ENCODE assay signal across 25 mouse cellular contexts in the genomic region with DNA sequence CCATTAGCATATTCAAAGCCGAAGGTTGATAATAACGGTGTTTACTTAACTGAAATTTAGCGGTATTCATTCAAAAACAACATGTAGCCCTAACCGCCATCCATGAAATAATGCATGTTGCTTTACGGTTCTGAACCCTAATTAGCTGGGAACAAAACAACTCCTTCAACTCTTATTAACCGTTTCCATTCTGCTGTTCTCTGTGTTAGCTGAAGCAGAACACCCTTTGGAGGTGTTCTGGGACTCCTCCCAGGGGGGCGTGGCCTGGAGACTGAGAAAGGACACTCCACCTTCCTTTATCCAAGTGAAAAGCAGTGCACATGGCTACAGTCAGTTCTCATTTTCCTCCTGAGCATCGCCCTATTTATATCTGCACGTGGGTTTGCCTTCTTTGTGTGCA.
"Had no signal": no experiment of that assay in that cellular context is flagged by ENCODE, and none has a peak within 500 bp of the region (broad histone marks: within the 10 kb centered on the region; RNA-seq: fewer than 3 reads in every experiment).

No protein-coding gene starts in this region.

- H3K9me3 ChIP-seq: kidney, embryonic 15.5 days; limb, embryonic 10.5 days; limb, embryonic 13.5 days; liver, embryonic 12.5 days; liver, embryonic 15.5 days; lung, embryonic 15.5 days; midbrain, embryonic 10.5 days; midbrain, embryonic 13.5 days; neural tube, embryonic 13.5 days had no signal

- H3K4me3 ChIP-seq: kidney, embryonic 15.5 days; limb, embryonic 10.5 days; limb, embryonic 13.5 days; liver, embryonic 12.5 days; liver, embryonic 15.5 days; lung, embryonic 15.5 days; megakaryocyte, embryonic 14.5 days; midbrain, embryonic 10.5 days; midbrain, embryonic 13.5 days; myocyte; neural tube, embryonic 13.5 days had no signal

- H3K4me2 ChIP-seq: kidney, embryonic 15.5 days; limb, embryonic 13.5 days; liver, embryonic 12.5 days; liver, embryonic 15.5 days; lung, embryonic 15.5 days; midbrain, embryonic 13.5 days; neural tube, embryonic 13.5 days had no signal

- H3K9ac ChIP-seq: kidney, embryonic 15.5 days; limb, embryonic 13.5 days; liver, embryonic 12.5 days; liver, embryonic 15.5 days; lung, embryonic 15.5 days; midbrain, embryonic 13.5 days; neural tube, embryonic 13.5 days had no signal

- H3K36me3 ChIP-seq: kidney, embryonic 15.5 days; limb, embryonic 10.5 days; limb, embryonic 13.5 days; liver, embryonic 12.5 days; liver, embryonic 15.5 days; lung, embryonic 15.5 days; midbrain, embryonic 10.5 days; midbrain, embryonic 13.5 days; neural tube, embryonic 13.5 days had no signal

- H3K4me1 ChIP-seq: kidney, embryonic 15.5 days; limb, embryonic 10.5 days; limb, embryonic 13.5 days; liver, embryonic 12.5 days; liver, embryonic 15.5 days; lung, embryonic 15.5 days; midbrain, embryonic 13.5 days; neural tube, embryonic 13.5 days had no signal

- ATAC-seq: liver, embryonic 12.5 days; midbrain, embryonic 13.5 days; midbrain, embryonic 16.5 days had no signal

- H3K27ac ChIP-seq: kidney, embryonic 15.5 days; limb, embryonic 10.5 days; limb, embryonic 13.5 days; liver, embryonic 12.5 days; liver, embryonic 15.5 days; lung, embryonic 15.5 days; midbrain, embryonic 10.5 days; midbrain, embryonic 13.5 days; neural tube, embryonic 13.5 days; stomach, postnatal 0 days had no signal

- DNase-seq: kidney, adult 8-10 months; kidney, postnatal 10 days; kidney, postnatal 36 days; liver; lung, adult 18-20 months; lung, postnatal 10 days; lung, postnatal 36 days; right cerebral cortex, adult 18-20 months; right cerebral cortex, postnatal 14 days; right cerebral cortex, postnatal 4 days; thymus, adult 2 months; thymus, postnatal 25 days had no signal
